Mouse (Mus musculus) liver, embryonic 16.5 days (tissue): Measurements from ENCODE around the gene Sp2. TPM values are rescaled to one million over a fixed set of nuclear protein-coding genes. Genes with fewer than 3 reads are reported as not detected.

Experiments
- ATAC-seq: fragments of 200-750 bp; cut with Nextera tagmentation; 2 replicates; pipeline ENCODE4 v1.8.0; 2017; ENCODE audit warnings: low read depth, mild to moderate bottlenecking, moderate number of reproducible peaks, moderate library complexity
- H3K27ac ChIP-seq: fragments of 300-500 bp; sonication (generic); 2 replicates; pipeline ENCODE4 v1.5.1; 2014; ENCODE audit warnings: mild to moderate bottlenecking, low read length
- H3K27me3 ChIP-seq: fragments of 300-500 bp; sonication (generic); 2 replicates; pipeline ENCODE4 v1.6.1; 2014; ENCODE audit warnings: low read depth, low read length, mixed read lengths; ENCODE audit not compliant: control insufficient read depth, insufficient read depth
- H3K36me3 ChIP-seq: fragments of 300-500 bp; sonication (generic); 2 replicates; pipeline ENCODE4 v1.6.1; 2014; ENCODE audit warnings: mild to moderate bottlenecking; ENCODE audit not compliant: control insufficient read depth, insufficient read depth
- H3K4me1 ChIP-seq: fragments of 300-500 bp; sonication (generic); 2 replicates; pipeline ENCODE4 v1.6.1; 2014; ENCODE audit warnings: low read depth, low read length, mixed read lengths; ENCODE audit not compliant: control insufficient read depth
- H3K4me2 ChIP-seq: fragments of 300-500 bp; sonication (generic); 2 replicates; pipeline ENCODE4 v1.6.1; 2014; ENCODE audit warnings: low read depth, low read length, mixed read lengths
- H3K4me3 ChIP-seq: fragments of 300-500 bp; sonication (generic); 2 replicates; pipeline ENCODE4 v1.5.1; 2014; ENCODE audit warnings: low read depth, mild to moderate bottlenecking, low read length
- H3K9ac ChIP-seq: fragments of 300-500 bp; sonication (generic); 2 replicates; pipeline ENCODE4 v1.6.1; 2014; ENCODE audit warnings: low read depth, low read length
- H3K9me3 ChIP-seq: fragments of 300-500 bp; sonication (generic); replicated peaks from 2 replicates; pipeline ENCODE4 v1.6.1; 2016; ENCODE audit warnings: low read length; ENCODE audit not compliant: control insufficient read depth
- WGBS: fragments of 180-500 bp; shearing (Covaris S2); extraction: QIAGEN DNeasy Blood & Tissue Kit; methylation state at CpG from one replicate; pipeline ENCODE4 v1.1.7; 2014; ENCODE audit not compliant: insufficient replicate concordance; 5-methylcytosine and 5-hydroxymethylcytosine counted together
- polyA plus RNA-seq: library from polyadenylated mRNA; unstranded; fragments of >200 nt; fragmentation: Nextera tagmentation; extraction: Ambion mirVana; gene quantifications from 2 replicates; pipeline ENCODE4 v1.2.1, GENCODE M21; 2015

The Sp2 gene
- polyA plus RNA-seq, 1 experiment from 2014 or later, result 18.6 TPM

DNA sequence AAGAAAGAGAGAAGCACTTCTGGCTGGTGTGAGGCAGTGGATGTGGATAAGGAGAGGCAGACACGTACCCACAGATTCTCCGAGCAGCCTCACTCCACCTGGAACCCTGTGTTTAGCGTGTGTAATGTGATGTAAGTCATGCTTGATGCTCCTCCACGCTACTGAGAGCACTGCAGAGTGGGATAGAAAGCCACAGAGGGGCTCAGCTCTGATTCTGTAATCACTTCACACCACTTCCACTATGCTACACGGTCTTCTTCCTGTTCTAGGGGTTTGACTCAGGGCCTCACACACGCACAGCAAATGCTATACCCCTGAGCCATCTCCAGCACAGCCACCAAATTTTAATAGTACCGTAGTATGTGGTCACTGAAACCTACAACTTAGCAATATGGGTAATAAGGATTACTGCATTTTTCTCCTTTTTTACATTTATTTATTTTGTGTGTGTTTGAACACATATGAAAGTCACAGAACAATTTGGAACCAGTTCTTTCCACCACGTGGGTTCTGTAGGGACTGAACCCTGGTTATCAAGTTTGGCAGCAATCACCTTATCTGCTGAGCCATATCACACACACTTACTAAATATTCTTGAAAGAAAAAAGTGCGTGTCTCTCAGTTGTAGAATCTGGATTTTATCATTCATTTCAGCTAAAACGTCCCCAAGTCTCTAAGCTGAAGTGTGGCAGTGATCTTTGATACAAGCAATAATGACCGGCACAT, 15.1 kb downstream of the Sp2 start:
- H3K36me3 ChIP-seq, result peaks cover 5% of the 10 kb centered on the region; the same call in 1 of the 2 replicates
- peak overlapping the region; percentile 72 for H3K4me2 ChIP-seq
- peak overlapping the region; percentile 87 for H3K27ac ChIP-seq
- H3K9me3 ChIP-seq, result no peaks in the 10 kb centered on the region
- ATAC-seq, result no peak
- H3K4me3 ChIP-seq, result peak overlapping the region; percentile 44
- H3K4me1 ChIP-seq, result peaks cover 66% of the 10 kb centered on the region
- H3K9ac ChIP-seq, result peak overlapping the region; percentile 53
- no peaks in the 10 kb centered on the region for H3K27me3 ChIP-seq
- 17% methylated on average over 11 of the region's 11 CpGs for WGBS

DNA sequence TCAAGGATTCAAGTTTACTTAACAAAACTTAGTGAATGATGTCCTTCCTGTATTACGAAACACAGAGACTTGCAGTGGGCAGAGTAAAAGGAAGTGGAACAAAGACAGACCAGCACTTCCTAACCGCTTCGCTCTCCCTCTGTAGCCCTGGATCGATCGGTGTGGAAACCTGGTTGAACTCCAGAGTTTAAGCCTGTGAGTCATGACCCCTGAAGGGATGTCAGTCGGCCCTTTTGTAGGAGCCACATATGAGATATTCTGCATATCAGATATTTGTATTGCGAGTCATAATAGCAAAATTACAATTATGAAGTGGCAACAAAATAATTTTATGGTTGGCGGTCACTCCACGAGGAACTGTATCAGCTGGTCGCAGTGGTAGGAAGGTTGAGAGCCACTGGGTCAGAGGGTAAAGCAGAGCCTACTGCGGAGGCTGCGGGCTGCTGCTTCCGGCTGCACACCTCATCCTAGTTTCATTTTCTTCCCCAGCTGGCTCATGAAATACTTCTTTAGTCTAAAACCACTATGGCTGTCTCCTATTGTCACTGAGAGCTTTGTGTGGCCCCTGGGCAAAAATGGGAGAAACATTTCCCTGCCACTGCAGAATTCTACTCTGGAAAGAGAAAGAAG, 15.7 kb downstream of the Sp2 start:
- Histone ChIP-seq H3K4me1 (peaks cover 73% of the 10 kb centered on the region), H3K9ac (peak overlapping the region; percentile 53)
- ATAC-seq, result peak; percentile 44; the same call in 1 of the 2 replicates

DNA sequence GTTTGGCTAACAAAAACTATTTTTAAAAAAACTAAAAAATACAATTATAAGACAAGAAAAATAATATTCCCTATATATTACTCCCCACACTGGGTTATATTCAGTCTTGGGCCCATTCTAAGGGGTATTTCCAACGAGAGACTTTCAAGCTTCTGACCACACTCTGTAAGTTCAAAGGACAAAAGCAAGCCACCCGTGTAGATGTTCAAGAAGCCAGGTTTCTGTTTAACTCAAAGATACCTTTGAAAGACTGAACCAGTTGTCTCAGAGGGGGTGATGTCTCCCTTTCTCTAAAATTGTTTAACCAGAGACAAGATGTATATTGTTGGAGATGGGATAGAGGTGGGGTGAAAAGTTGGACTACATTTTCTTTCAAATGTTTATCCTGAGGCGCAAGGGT, 16.6 kb downstream of the Sp2 start:
- ATAC-seq, result no peak
- H3K36me3 ChIP-seq, result peaks cover 18% of the 10 kb centered on the region
- H3K27me3 ChIP-seq, result no peaks in the 10 kb centered on the region
- no peak overlapping the region for H3K4me3 ChIP-seq
- H3K9ac ChIP-seq, result no peak overlapping the region
- no peak overlapping the region for H3K4me2 ChIP-seq
- peak overlapping the region; percentile 45 for H3K27ac ChIP-seq
- 66% methylated on average over 3 of the region's 3 CpGs for WGBS
- peaks cover 76% of the 10 kb centered on the region for H3K4me1 ChIP-seq
- no peaks in the 10 kb centered on the region for H3K9me3 ChIP-seq

More for the DNA sequence above, 15.7 kb downstream of the Sp2 start:
- peak overlapping the region; percentile 72 for H3K4me2 ChIP-seq
- H3K27me3 ChIP-seq, result no peaks in the 10 kb centered on the region
- H3K27ac ChIP-seq, result peak overlapping the region; percentile 87
- no peaks in the 10 kb centered on the region for H3K9me3 ChIP-seq
- peak overlapping the region; percentile 44 for H3K4me3 ChIP-seq
- H3K36me3 ChIP-seq, result peaks cover 11% of the 10 kb centered on the region; the same call in 1 of the 2 replicates
- WGBS, result 17% methylated on average over 13 of the region's 13 CpGs

DNA sequence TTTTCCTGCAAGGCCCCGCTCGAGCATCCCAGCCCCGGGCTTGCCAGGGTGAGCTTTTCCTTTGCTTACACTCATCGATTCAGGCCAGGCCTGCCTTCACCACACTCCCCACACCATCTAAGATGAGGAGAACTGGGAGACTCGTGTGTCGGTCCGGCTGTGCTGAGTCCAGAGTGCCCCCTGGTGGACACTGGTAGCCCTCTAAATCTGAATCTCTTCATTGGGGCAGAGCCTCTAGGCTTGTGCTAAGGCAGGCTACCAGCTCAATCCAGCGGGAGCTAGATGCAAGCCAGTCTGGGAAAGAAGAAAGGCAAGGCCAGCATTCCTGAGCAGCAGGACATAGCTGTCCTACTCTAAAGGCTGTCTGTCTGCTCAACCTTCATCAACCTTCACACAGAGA, 19.2 kb downstream of the Sp2 start:
- Histone ChIP-seq H3K4me1 (peaks cover 60% of the 10 kb centered on the region), H3K27me3 (no peaks in the 10 kb centered on the region), H3K27ac (peak overlapping the region; percentile 50), H3K4me2 (no peak overlapping the region), H3K9ac (peak overlapping the region; percentile 27; the same call in 1 of the 2 replicates), H3K36me3 (peaks cover 44% of the 10 kb centered on the region), H3K9me3 (no peaks in the 10 kb centered on the region), H3K4me3 (no peak overlapping the region)
- 25% methylated on average over 8 of the region's 8 CpGs for WGBS
- ATAC-seq, result peak; percentile 61

DNA sequence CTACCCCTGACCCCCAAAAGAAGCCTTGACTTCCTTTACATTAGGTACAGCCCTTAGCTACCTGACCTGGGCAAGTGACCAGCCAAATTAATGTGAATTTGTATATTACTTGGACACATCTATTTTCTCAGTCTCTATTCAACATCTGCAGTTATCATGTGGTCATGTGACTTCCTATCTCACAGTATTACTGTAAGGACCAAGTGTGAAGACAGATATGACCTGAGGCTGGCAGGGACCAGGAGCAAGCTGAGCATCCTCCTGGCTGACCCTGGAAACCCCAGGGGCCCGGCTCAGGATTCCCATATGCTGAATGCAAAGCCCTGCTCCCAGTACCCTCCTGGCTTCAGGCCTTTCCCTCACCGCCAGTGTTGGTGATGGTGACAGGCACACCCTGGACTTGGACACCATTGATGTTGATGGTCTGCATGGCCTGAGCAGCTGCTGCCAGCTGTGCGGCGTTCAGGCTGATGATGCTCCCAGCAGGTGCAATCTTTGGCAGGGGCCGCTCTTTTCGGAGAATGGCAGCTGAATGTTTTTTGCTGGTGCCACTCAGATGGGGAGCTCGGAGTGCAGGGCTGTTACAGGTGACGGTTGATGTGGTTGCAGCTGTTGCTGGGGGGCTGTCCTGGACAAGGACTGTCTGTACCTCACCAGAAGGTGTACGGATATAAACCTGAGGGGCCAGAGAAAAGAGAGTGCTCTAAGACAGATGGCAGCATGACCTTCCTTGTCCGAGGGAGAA, 25.5 kb downstream of the Sp2 start:
- ATAC-seq, result peak; percentile 47
- Histone ChIP-seq H3K36me3 (peaks cover 93% of the 10 kb centered on the region), H3K4me1 (peaks cover 65% of the 10 kb centered on the region), H3K9me3 (no peaks in the 10 kb centered on the region), H3K27ac (peak overlapping the region; percentile 93), H3K27me3 (no peaks in the 10 kb centered on the region), H3K4me2 (peak overlapping the region; percentile 40), H3K4me3 (peak overlapping the region; percentile 1; the same call in 1 of the 2 replicates), H3K9ac (peak overlapping the region; percentile 42)
- WGBS, result 86% methylated on average over 10 of the region's 10 CpGs

DNA sequence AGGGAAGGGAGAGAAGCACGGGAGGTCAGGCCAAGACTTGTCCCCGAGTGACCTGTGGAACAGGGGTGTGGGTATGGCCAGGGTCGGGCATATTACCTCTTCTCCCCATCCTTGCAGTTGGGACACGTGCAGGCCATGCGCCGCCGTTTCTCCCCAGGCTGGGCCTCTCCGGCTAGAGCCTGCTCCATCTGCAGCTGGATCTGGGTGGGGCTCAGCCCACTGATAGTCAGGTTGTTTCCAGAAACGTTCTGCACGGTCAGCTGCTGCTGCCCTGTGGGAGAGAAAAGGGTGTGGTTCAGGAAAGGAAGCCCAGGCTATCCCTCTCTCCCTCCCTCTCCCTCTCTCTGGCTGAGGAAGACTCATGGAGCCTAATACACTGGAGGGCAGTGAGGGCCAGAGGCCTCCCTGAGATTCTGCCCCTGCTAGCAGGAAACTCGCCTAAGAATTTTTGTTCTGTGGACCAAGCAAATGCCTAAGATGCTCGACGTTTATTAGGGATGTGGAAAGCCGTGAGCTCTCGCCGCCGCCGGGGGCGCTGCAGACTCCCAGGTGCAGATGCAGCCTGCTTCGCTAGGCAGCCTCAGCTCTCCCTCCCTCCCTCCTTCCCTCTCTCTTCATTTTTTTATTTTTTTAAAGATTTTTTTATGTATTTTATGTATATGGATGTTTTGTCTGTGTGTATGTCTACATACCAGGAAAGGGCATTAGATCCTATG, 26.6 kb downstream of the Sp2 start:
- WGBS, result 40% methylated on average over 20 of the region's 20 CpGs
- Histone ChIP-seq H3K4me1 (peaks cover 56% of the 10 kb centered on the region), H3K27ac (peak overlapping the region; percentile 93), H3K4me3 (peak overlapping the region; percentile 31), H3K36me3 (peaks cover 94% of the 10 kb centered on the region), H3K4me2 (peak overlapping the region; percentile 54), H3K27me3 (no peaks in the 10 kb centered on the region), H3K9me3 (no peaks in the 10 kb centered on the region), H3K9ac (peak overlapping the region; percentile 42)
- ATAC-seq, result peak; percentile 91

DNA sequence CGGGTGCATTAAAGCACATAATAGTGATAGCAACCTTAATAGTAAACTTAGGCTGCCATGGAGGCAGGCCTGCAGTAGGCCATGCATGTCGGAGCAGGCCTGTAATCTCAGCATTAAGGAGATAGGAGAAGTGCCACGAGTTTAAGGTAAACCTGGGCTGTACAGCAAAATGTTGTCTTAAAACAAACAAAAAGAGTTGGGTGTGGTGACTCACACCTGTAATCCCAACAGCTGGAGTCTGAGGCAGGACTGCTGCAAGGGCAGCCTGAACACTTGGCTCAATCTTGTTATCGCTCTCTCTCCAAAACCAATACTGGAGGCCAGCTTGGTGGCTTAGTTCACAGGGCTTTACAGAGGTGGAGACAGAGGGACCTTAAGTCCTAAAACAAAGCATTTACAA, 27.7 kb downstream of the Sp2 start:
- Histone ChIP-seq H3K9ac (peak overlapping the region; percentile 42; the same call in 1 of the 2 replicates), H3K27ac (peak overlapping the region; percentile 93), H3K4me2 (peak overlapping the region; percentile 54; the same call in 1 of the 2 replicates), H3K27me3 (no peaks in the 10 kb centered on the region), H3K36me3 (peaks cover 94% of the 10 kb centered on the region), H3K9me3 (no peaks in the 10 kb centered on the region), H3K4me3 (no peak overlapping the region), H3K4me1 (peaks cover 57% of the 10 kb centered on the region)
- ATAC-seq, result no peak
- WGBS, result 62% methylated on average over 4 of the region's 4 CpGs

DNA sequence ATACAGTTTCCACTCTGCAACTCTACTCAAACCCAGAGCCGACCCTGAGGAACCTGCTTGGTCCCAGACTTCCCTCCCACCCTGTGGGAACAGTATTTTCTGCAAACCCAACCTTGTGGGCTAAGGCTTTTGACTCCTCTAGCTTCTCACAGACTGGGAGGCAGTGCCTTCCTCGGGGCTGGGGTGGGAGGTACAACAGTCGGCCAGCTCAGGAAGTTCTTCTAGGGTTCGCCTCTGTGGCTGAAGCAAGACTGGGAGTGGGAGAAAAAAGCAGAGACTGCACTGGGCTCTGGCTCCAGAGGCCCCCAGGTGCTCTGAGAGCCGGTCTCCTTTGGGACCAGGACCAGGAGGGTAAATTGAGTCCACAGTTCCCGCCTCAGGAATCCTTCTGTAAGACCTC, 29.9 kb downstream of the Sp2 start:
- Histone ChIP-seq H3K9ac (no peak overlapping the region), H3K27me3 (no peaks in the 10 kb centered on the region), H3K4me1 (peaks cover 71% of the 10 kb centered on the region), H3K27ac (peak overlapping the region; percentile 3), H3K9me3 (no peaks in the 10 kb centered on the region), H3K4me3 (no peak overlapping the region), H3K4me2 (no peak overlapping the region), H3K36me3 (peaks cover 86% of the 10 kb centered on the region)
- WGBS, result 64% methylated on average over 6 of the region's 6 CpGs
- ATAC-seq, result no peak
